Mouse (Mus musculus) heart, postnatal 36 days (tissue): ENCODE results near the gene Fam189a1. TPM values are rescaled to one million over a fixed set of nuclear protein-coding genes. Genes with fewer than 3 reads are reported as not detected.

Source experiments
- DNase-seq, 2 experiments: peaks; one replicate each; pipeline ENCODE4 v3.0.0; 2021 to 2022
- intact Hi-C: fragments of 180-260 bp; cut with DNase I; formaldehyde crosslinking; loops from one replicate; pipeline ENCODE4 v1.15.1; 2025
- total RNA-seq, 2 experiments: library from RNA; stranded (reverse); gene quantifications; 2 replicates each; pipeline ENCODE4 v1.2.3; 2021

Gene Fam189a1
- total RNA-seq: not detected

DNA sequence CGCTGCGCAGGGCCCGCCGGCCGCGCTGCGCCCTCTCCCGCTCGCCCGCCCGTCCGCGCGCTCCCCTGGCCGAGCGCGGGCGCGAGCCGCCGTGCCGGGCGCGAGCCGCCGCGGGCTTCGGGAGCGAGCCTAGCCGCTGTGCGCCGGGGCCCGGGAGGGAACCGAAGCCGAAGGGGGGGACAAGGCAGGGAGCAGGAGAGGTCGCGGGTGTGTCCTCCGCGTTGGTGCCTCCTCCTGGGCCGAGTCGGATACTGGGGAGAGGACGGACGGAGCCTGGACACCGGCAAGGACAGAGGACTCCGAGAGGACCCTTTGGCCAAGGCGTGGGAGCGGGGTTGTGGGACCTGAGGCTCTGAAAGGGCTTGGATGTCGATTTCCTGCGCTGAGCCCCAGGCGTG, at the start of gene Fam189a1:
TSS of gene Fam189a1 (minus strand) at position 57 of the 398 bp plus-strand sequence.
- intact Hi-C loops: no loop called here
- peak; percentile 3 to 8 for DNase-seq

DNA sequence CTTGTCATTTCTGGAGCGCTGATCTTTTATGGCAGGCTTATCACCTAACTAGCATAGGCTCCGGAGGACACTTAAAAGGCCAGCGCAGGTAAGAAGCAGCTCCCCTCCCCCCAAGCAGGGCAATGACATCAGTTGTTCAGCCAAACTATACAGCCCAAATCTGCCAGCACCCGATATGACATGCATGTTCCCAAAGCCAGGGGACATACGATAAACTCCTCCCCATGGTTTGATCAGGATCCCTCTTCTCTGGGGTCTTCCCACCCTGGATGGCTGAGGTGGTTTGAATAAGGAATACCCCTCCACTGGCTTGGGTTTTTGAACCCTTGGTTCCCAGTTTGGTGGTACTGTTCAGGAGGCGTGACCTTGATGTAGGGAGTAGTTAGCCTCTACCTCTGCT, 49.7 kb upstream of the Fam189a1 start:
- intact Hi-C loops: no loop called here
- DNase-seq: no peak

DNA sequence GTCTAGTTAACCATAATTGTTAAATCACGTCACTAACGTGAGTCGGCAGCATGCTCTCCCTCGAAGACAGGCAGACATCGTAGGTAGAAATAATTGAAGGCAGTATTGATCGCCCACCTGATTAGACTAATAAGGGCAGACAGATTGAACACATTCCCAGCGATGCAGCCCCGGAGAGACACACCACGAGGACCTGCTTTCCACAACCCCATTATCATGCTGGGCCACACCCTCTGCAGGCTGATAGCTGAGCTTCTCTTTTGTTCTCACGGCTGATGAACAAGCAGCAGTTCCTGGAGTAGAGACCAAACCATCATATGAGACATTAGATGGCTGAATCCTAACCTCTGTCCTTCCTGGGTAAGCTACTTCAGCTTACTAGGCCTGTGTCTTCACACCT, 46.3 kb upstream of the Fam189a1 start:
- intact Hi-C loops: no loop called here
- DNase-seq: no peak

DNA sequence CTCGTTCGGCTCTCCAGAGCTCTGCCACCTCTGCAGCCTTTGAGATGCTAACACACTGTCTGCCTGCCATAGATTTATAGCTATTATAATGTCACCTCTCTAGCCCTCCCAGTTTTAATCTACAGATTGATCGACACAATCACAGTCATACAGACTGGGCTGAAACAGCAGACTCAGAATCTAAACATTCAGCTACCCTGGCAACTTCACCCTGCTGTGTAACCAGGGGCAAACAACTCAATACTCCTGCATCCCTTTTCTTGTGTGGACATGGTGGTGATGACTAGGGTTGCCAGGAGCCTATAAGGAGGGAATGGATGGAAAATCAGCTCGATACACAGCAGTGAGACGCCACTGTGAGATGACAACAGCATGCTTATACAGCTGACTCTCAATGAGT, 24.3 kb upstream of the Fam189a1 start:
- intact Hi-C loops: no loop called here
- DNase-seq: no peak

DNA sequence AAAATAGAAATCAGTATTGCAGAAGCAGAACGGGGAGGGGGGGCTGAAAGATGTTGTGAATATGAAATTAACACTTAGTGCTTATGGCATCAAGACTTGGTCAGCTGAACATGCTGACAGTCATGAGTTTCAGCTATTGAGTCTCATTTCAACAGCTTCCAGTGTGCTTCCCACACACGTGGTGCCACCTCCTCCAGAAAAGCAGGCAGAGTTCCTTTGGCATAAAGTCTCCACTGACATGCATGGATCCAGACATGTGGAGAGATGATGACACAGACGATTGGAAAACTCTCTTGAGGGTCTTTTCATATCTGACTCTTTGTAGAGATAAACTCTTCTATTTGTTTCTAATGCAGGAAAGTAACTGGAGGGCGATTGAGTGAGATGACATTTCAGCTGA, 14.4 kb upstream of the Fam189a1 start:
- DNase-seq: no peak
- intact Hi-C loops: no loop called here

DNA sequence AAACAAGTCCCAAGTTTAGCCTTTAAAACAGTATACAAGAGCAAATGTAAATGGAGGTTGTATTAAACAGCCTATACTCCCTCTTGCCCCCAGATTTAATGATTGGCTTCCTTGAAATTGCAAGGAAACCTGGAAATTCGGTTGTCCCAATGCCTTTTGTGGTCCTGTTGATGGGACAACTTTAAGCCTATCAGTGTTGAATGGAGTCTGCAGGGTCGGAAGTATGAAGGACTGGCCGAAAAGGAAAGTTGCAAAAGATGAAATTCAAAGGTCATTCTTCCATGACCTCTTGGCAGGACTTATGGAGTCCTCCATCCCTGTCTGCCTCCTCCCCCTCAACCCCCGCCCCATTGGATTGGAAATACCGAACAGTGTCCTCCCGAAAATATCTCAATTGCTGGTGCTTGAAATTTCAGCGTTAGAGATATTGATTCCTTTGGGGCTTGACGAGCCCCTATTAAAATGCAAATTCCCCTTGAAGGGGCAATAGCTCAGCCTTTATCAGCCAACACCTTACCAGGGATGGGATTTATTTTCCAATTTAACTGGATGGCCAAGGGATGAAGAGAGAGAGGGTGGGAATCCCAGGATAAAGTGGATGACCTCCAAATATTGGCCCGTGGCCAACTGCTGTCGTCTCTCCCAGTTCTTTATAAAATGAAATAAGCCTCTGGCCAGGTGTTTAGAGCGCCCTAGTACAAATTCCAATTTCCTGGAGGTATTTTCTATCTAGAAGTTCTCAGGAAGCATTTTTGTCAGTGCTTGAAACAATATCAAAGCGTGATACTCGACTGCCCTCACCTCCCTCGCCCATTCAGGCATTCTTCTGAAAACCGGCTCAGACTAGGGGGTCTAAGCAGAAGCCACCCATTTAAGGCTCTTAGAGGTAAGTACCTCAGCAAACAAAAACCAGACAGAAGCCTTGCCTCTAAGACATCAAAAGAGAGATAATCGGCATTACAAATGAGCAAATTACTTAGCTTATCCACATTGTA, 958 bp upstream of the Fam189a1 start:
- no peak for DNase-seq
- intact Hi-C loops: no loop called here

DNA sequence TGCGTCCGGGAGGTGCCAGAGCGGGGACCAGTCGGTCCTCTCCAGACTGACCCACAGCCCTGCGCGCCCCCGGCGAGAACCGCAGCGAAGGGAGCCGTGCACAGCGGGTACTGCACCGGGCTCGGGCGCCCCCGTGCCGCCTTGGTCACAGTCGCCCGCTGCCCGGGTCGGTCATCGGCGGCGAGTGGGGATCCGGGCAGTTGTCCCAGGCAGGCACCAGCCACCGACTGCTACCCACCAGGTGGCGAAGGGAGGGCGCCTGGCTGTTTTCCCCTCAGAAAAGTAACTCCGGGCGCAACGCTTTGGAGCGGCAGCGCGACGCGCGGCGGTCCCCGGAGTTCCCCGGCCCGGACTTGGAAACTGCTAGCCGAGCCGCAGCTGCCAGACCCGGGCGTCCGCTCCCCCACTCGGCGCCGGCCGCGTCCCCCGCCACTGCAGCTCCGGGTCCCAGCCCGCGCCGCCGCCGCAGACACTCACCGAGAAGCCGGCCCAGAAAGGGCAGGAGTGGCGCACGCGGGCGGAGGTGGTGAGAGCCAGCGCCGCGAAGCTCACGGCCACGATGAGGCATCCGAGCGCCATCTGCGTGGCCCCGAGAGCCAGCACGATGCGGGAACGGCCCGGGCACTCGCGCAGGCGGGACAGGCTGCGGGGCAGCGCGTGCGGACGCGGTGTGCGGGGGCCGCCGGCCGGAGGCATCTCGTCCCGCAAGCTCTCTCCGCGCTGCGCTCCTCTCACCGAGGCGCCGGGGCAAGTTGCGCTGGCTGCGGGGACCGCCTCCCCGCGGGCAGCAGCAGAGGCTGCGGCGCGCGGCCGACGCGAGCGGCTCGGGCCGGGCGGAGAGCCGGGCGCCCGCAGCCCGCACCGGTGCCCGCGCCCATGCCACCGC, 499 bp downstream of the Fam189a1 start:
- peak; percentile 2 to 5 for DNase-seq
- intact Hi-C loops: no loop called here

DNA sequence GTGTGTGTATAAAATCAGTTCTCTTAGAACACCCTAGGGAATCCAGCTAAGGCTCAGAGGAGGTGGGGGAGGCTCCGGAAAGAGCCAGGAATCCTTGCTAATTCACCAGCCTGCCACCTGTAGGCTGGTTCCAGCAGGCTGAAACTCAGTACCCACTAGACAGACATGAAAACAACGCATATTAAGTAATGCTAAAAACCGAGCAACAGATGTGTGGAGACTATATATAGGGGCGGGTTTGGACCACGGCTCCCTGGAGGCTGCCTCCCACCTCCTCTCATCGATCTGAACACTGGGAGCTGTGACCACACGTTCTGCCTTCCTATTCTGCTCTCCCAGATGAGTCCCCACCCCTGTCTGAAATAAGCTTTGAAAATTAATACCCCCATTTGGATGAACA, 1.8 kb downstream of the Fam189a1 start:
- intact Hi-C loops: no loop called here
- DNase-seq: no peak

DNA sequence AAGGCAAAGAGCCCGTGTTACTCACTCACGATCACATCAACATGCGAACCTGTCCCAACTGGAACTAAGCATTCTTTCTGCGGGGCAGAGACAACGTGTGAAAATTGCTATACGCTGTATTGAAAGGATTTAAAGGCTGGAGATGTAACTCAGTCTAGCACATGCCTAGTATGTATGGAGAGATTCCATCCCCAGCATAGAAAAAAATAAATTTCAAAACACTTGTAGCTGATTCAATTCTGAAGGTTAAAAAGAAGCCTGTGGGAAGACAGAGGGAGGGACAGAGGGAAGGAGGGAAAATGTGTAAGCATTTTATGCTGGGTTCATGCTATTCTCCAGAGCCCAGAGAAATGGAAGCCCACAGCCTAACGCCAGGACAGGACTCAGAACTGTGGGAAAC, 2.5 kb downstream of the Fam189a1 start:
- no peak for DNase-seq
- intact Hi-C loops: no loop called here

DNA sequence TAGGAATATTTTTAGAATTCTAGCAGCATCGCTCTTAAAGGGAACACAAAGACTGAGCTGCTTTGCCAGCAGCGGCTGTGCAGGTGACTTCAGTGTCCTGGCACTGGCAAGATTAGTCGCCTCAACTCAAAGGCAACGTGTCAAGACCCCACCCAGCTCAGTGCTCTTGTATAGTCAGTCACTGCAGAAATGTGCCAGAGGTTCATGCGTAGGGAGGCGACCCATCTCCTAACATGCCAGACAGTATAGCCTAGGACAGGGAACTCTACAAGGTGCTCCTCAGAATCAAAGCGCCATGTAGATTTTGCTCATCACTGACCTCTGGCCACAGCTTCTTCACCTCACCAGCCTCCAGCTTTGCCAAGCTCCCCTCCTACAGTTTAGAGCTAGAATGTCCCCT, 4.8 kb downstream of the Fam189a1 start:
- DNase-seq: no peak
- intact Hi-C loops: no loop called here

DNA sequence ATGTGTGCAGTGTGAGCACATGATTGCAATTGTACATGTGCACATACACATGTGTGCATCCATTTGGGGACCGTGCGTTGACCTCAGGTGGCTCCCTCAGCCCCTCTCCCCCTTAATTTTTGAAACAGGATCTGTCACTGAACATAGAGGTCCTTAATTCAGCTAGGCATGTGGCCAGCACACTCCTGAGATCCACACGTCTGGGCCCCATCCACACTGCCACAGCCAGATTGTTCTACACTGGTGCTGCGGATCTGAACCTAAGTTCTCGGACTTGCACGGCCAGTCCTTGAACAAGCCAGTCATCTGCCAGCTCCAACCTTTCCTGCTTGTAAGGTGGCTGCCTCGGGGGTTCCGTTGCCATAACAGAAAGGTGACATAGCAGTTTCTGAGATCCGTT, 7.3 kb downstream of the Fam189a1 start:
- intact Hi-C loops: no loop called here
- DNase-seq: no peak

DNA sequence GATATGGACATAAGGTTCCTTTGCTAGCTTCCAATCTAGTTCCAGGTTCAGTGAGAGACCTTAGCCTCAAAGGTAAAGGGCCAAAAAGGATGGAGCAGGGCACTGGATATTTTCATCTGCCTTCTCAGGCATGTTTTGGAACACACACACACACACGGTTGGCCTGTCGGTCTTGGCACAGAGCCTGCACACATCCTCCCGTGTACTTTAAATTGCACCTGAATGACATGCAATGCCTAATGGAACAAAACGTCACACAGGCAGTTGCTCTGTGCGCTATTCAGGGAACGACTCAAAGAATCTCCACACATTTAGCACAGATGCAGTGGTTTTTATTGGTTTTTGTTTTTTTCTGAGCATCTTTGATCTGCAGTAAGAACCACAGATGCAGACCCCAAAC, 11.5 kb downstream of the Fam189a1 start:
- intact Hi-C loops: no loop called here
- DNase-seq: no peak

DNA sequence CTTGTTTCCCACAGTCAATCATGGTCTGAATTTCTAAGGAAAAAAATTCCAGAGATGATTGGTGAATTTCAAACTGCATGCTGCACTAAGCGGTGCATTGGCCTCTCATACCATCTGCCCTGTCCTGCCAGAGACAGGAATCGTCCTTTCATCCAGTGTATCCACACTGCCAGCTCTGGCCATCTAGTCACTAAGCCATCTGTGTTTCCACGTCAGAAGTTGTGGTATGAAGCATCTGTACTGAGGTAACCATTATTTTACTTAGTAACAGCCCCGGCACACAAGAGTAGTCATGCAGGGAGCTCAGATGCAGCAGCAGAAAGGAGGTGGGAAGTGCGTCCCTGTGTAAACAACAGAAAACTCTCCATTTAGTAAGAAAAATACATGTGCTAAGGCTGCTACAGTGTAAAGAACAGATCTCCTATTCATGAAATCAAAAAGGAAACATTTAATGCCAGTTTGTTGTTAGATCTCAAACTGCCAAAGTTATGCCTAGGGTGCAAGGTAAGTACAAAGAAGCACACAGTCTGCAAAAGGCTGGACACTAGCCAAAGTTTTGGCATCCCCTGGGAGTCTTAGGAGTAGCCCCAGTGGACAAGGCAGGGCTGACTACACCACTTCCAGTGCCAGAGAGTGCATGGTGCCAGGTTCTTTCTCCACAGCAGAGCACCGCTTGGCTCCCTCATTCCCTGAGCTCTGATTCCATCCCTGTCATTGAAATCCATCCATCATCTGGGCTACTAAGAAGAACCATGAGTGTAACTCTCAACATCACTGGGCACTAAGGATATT, 14.3 kb downstream of the Fam189a1 start:
- DNase-seq: no peak
- intact Hi-C loops: no loop called here

DNA sequence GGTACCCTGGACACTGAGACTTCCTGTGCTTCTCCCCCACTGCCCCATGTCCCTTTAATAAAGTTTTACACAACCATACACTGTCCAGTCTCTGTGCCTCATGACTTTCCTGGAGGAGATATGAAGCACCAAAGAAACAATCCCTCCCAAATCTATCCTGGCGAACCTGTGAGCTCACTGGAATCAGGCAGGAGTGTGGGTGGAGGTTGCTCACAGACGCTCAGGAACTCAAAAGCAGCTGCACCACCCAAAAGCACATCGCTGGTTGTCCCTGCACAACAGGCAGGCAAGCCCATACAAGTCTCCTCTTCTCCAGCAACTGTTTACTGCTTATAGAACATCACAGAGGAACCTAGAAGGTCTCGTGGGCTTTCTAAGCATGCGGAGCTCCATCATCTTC, 15.5 kb downstream of the Fam189a1 start:
- intact Hi-C loops: no loop called here
- no peak for DNase-seq

DNA sequence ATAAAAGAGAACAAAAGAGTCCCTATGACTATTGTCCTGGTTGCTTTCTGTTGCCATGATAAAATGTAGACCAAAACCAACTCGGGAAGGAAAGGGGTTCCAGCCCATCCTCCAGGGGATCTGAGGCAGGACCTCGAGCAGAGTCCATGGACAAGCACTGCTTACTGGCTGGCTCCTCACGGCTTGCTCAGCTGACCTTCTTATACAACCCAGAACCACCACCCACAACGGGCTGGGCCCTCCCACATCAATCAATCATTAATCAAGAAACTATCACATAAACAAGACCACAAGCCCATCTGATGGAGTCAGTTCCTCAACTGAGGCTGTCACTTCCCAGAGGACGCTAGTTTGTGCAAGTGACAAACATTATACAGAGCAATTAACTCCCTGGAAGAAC, 16.3 kb downstream of the Fam189a1 start:
- intact Hi-C loops: no loop called here
- no peak for DNase-seq

DNA sequence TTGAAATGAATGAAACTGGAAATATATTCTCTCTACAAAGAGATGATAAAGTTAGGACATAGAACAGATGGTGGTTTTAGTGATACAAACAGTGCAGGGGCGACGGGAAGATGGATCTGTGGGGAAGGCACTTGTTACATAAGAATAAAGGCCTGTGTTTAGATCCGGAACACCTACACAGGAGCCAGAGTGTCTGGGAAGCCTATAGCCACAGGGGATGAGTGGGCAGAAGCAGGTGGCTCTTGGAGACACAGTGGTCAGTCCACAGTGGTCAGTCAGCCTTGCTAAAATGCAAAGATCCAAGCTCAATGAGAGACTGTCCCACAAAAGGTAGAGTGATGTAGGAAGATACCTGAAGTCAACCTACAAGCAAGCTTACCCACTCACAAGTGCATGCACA, 32.6 kb downstream of the Fam189a1 start:
- DNase-seq: no peak
- intact Hi-C loops: no loop called here

DNA sequence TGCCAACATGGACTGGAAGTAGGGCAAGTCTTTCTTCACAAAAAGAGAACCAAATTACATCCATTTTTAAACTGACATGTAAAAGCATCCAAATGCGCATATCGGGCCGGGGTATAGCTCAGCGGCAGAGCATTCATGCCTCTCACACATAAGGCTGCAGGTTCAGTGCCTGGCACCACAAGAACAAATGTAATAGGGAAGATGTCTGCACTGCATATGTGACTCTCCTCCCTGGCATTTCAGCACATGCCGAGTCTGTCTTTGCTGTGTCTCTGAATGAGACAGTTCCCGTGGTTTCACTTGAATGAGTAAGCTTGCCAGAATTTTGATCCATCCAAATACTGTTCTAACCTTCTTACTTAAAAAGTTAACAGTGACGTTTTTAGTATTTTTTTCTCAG, 39.5 kb downstream of the Fam189a1 start:
- no peak for DNase-seq
- intact Hi-C loops: no loop called here

DNA sequence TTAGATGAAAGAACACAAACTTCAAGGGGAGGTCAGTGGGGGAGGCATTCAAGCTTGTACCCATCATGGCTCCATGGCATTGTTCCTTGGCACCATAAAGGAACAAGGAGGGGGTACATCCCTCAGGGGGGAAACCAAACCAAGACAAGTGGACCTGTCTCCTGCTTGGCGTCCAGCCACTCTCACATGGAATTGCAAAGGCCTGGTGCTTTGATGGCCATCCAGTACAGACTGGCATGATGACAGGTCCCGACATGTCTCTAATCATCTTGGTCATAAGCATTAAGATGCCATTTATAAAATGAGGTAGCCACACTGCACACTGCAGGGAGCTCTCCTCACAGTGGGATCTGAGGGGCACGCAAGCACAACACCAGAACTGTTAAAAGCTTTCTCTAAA, 41.0 kb downstream of the Fam189a1 start:
- intact Hi-C loops: no loop called here
- no peak for DNase-seq

DNA sequence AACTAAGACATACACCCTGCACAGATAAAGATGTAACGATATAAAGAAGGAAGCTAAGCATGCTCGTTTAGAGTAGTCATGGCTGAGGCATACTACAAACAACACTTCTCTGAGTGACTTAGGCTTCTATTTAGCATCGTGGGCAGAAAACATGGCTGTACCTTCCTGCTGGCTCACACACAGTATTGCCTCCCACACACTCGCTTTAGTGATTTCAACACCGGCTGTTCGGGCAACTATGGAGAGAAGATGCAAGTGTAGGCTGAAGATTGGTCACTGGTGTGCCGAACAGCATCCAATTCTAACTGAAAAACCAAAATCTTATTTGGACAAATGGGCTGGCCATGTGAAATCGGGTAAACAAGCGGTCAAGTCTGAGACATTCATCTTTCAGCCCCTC, 44.7 kb downstream of the Fam189a1 start:
- intact Hi-C loops: no loop called here
- DNase-seq: no peak

DNA sequence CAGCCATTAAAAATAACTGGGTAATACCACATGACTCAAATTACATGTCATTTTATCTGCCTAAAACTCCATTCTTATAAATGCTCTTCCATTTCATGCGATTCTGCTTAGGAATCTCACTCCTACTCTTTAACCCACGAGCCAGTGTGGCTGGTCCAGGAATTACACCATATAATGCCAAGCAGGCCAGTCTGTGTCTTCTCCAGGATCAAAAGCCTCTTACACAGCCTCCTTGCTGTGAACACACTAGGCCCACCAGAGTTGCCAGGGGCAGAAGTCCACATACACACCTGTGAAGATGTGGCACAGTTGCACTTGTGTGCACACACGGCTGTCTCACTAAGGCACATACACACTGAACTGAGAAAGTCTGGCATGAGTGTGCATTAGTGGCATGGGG, 50.8 kb downstream of the Fam189a1 start:
- intact Hi-C loops: no loop called here
- no peak for DNase-seq

DNA sequence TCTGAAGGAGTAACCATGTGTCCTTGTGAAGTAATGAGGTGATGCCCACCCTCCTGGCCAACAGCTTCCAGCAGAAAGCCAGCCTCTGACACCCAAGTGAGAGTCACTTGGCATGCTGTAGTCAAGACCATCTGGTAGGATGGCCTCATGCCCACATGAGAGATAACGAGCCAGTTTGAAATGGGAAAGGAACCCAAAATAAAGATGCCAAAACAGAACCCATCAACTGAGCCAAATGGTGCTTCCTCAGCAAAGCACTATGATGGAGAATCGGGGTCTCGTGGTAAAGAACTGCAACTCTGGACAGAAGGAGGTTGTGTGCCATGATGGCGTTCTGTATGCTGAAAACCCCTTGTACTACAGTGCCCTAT, 51.3 kb downstream of the Fam189a1 start:
- DNase-seq: no peak
- intact Hi-C loops: no loop called here
